Mouse (Mus musculus): ENCODE data around the gene Col16a1. TPM values are rescaled to one million over a fixed set of nuclear protein-coding genes. Genes with fewer than 3 reads are reported as not detected.

The Col16a1 gene
- polyA plus RNA-seq, 1 experiment from 2014 or later, result 50.1 TPM

DNA sequence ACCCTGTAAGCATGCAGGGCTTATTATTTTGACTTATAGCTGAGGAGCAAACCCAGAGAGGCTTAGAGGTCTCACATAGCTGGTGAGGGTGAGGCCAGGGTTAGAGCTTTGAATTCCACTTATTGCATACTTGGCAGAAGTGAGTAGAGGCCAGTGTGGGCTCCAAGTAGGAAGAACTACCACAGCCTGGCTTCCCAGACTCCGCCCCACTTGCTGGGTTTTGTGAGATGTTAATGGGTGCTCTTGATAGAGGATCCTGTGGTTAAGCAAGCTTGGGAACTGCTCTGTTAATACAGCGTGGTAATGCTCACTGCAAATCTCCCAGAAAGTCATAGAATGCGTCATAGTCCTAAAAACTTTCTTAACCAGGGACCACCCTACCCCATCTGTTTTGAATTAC, 61.3 kb downstream of the Col16a1 start:
- peak overlapping the region; percentile 81 for H3K4me2 ChIP-seq (ENCODE audit: low read depth, low read length)
- 78% methylated on average over 3 of the region's 3 CpGs for WGBS
- H3K9me3 ChIP-seq (ENCODE audit: control insufficient read depth, low read length), result no peaks in the 10 kb centered on the region
- no peaks in the 10 kb centered on the region for H3K36me3 ChIP-seq (ENCODE audit: control insufficient read depth, insufficient read depth, low read length)
- H3K4me3 ChIP-seq (ENCODE audit: low read length), result peak overlapping the region; percentile 82; the same call in 1 of the 2 replicates
- H3K4me1 ChIP-seq (replicated peaks; ENCODE audit: control insufficient read depth, insufficient read depth, low read length), result peaks cover 23% of the 10 kb centered on the region
- no peaks in the 10 kb centered on the region for H3K27me3 ChIP-seq (ENCODE audit: control insufficient read depth, insufficient read depth, low read depth, low read length)
- H3K9ac ChIP-seq (ENCODE audit: low read length), result no peak overlapping the region
- peak overlapping the region; percentile 95 for H3K27ac ChIP-seq (ENCODE audit: low read length)
- peak; percentile 23; the same call in 1 of the 2 replicates for ATAC-seq (ENCODE audit: low read depth)

DNA sequence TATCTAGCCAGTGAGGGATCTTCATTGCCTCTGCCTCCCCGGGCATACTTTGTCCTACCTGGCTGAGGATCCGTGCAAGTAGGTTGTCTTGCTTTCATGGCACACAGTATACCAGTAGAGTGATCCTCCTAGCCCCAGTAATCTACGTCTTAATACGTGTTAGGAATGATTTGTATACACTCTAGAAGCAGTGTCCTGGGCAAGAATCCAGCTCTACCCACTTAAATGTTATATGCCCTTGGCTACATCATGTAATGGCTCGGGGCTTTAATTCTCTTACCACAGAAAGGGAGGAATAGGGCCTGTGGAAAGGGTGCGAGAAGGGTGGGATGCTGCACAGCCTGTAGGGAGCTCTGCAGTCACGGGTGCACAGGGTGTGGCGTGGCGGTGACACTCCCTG, 62.0 kb downstream of the Col16a1 start:
- Histone ChIP-seq H3K36me3 (ENCODE audit: control insufficient read depth, insufficient read depth, low read length) (no peaks in the 10 kb centered on the region), H3K9me3 (ENCODE audit: control insufficient read depth, low read length) (no peaks in the 10 kb centered on the region), H3K4me1 (replicated peaks; ENCODE audit: control insufficient read depth, insufficient read depth, low read length) (peaks cover 23% of the 10 kb centered on the region), H3K4me3 (ENCODE audit: low read length) (no peak overlapping the region), H3K27ac (ENCODE audit: low read length) (peak overlapping the region; percentile 65; the same call in 1 of the 2 replicates), H3K27me3 (ENCODE audit: control insufficient read depth, insufficient read depth, low read depth, low read length) (no peaks in the 10 kb centered on the region), H3K9ac (ENCODE audit: low read length) (no peak overlapping the region), H3K4me2 (ENCODE audit: low read depth, low read length) (peak overlapping the region; percentile 15; the same call in 1 of the 2 replicates)
- WGBS, result 73% methylated on average over 9 of the region's 9 CpGs
- no peak for ATAC-seq (ENCODE audit: low read depth)

DNA sequence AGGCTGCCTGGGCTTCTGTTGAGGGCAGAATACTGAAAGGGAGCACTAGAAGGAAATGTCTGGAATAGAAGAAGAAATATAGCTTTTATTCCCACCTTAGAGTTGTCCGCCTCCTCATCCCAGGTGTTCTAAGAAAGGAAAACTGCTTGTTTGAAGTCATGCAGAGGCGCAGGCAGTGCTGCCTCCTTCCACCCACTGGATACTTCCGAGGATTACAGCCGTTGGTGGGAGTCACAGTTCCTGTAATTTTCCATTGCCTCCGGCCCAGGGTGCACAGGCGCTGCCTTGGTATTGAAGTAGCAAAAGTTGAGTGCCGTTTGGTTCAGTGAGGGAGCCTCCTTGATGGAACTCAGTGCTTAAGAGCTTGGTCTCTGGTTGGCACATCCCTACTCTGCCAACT, 62.5 kb downstream of the Col16a1 start:
- no peaks in the 10 kb centered on the region for H3K27me3 ChIP-seq (ENCODE audit: control insufficient read depth, insufficient read depth, low read depth, low read length)
- H3K4me3 ChIP-seq (ENCODE audit: low read length), result no peak overlapping the region
- H3K4me1 ChIP-seq (replicated peaks; ENCODE audit: control insufficient read depth, insufficient read depth, low read length), result peaks cover 23% of the 10 kb centered on the region
- peak overlapping the region; percentile 54; the same call in 1 of the 2 replicates for H3K27ac ChIP-seq (ENCODE audit: low read length)
- WGBS, result 82% methylated on average over 7 of the region's 7 CpGs
- H3K36me3 ChIP-seq (ENCODE audit: control insufficient read depth, insufficient read depth, low read length), result no peaks in the 10 kb centered on the region
- H3K9ac ChIP-seq (ENCODE audit: low read length), result no peak overlapping the region
- no peaks in the 10 kb centered on the region for H3K9me3 ChIP-seq (ENCODE audit: control insufficient read depth, low read length)
- H3K4me2 ChIP-seq (ENCODE audit: low read depth, low read length), result peak overlapping the region; percentile 15; the same call in 1 of the 2 replicates
- ATAC-seq (ENCODE audit: low read depth), result no peak

DNA sequence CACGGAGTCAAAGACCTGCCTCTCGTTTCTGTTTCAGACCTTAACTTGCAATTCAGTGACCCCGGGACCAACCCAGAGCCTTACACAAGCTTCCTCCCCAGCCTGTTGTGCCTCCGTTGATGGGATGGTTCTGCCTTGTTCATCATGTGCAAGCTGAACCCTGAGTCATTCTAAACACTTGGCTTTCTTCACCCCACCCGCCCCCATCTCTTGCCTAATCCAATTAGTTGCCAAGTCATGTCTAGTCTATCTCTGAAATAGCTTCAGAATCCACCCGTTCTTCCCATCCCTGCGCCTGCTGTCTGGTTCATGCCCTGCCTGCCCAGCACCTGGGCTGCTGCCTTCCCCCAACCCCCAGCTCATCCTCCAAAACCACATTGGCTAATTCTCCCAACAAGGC, 64.7 kb downstream of the Col16a1 start:
- H3K36me3 ChIP-seq (ENCODE audit: control insufficient read depth, insufficient read depth, low read length), result no peaks in the 10 kb centered on the region
- 62% methylated on average over 7 of the region's 7 CpGs for WGBS
- H3K27me3 ChIP-seq (ENCODE audit: control insufficient read depth, insufficient read depth, low read depth, low read length), result no peaks in the 10 kb centered on the region
- H3K4me2 ChIP-seq (ENCODE audit: low read depth, low read length), result no peak overlapping the region
- no peak overlapping the region for H3K4me3 ChIP-seq (ENCODE audit: low read length)
- peaks cover 23% of the 10 kb centered on the region for H3K4me1 ChIP-seq (replicated peaks; ENCODE audit: control insufficient read depth, insufficient read depth, low read length)
- H3K27ac ChIP-seq (ENCODE audit: low read length), result no peak overlapping the region
- no peaks in the 10 kb centered on the region for H3K9me3 ChIP-seq (ENCODE audit: control insufficient read depth, low read length)
- no peak overlapping the region for H3K9ac ChIP-seq (ENCODE audit: low read length)
- no peak for ATAC-seq (ENCODE audit: low read depth)

DNA sequence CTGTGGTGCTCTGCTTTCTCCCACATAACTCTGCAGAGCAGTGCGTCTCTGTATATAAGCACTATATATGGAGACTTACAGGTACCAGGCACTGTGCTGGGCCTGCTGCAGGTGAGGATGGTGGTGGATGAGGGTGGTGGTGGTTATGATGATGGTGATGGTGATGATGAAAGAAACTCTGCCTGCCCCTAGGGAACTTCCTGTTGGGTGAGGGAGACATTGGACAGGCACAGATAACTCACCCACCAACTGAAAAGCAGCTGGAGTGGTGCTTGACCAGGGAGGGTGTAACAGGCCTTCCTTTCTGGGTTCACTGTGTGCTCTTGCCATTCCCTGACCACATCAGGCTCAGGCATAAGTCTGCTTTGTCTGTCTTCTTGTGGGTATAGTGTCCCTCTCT, 65.1 kb downstream of the Col16a1 start:
- Histone ChIP-seq H3K27ac (ENCODE audit: low read length) (no peak overlapping the region), H3K4me2 (ENCODE audit: low read depth, low read length) (no peak overlapping the region), H3K9me3 (ENCODE audit: control insufficient read depth, low read length) (no peaks in the 10 kb centered on the region), H3K4me1 (replicated peaks; ENCODE audit: control insufficient read depth, insufficient read depth, low read length) (peaks cover 23% of the 10 kb centered on the region), H3K4me3 (ENCODE audit: low read length) (no peak overlapping the region), H3K36me3 (ENCODE audit: control insufficient read depth, insufficient read depth, low read length) (0 out of 2 replicates have a peak, but pooled peaks cover under 1% of the 10 kb centered on the region), H3K27me3 (ENCODE audit: control insufficient read depth, insufficient read depth, low read depth, low read length) (no peaks in the 10 kb centered on the region), H3K9ac (ENCODE audit: low read length) (no peak overlapping the region)
- 97% methylated on average over 1 of the region's 1 CpGs for WGBS
- no peak for ATAC-seq (ENCODE audit: low read depth)

DNA sequence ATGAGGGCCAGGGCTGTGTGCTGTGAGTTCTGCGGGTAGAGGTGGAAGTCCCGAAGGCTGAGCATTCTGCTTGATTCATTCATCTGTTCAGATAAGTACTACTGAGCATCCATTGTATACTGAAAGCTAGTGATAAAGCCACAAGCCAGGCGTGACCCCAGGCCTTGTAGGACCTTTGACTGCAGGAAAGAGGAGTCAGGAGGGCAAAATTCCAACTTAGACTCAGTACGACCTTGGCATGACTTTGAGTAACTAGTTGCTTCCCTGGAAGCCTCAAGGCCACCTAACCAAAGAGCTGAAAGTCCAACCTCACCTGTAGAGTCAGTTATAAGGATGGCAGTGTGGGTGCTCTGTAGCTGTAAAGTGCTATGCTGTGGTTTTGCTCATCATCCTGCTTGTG, 73.1 kb downstream of the Col16a1 start:
- H3K27ac ChIP-seq (ENCODE audit: low read length), result no peak overlapping the region; the same call in 1 of the 2 replicates
- peaks cover 13% of the 10 kb centered on the region for H3K4me1 ChIP-seq (replicated peaks; ENCODE audit: control insufficient read depth, insufficient read depth, low read length)
- H3K36me3 ChIP-seq (ENCODE audit: control insufficient read depth, insufficient read depth, low read length), result peaks cover 11% of the 10 kb centered on the region
- H3K9ac ChIP-seq (ENCODE audit: low read length), result no peak overlapping the region
- H3K9me3 ChIP-seq (ENCODE audit: control insufficient read depth, low read length), result no peaks in the 10 kb centered on the region
- H3K4me3 ChIP-seq (ENCODE audit: low read length), result no peak overlapping the region
- WGBS, result 78% methylated on average over 4 of the region's 4 CpGs
- ATAC-seq (ENCODE audit: low read depth), result no peak
- no peak overlapping the region for H3K4me2 ChIP-seq (ENCODE audit: low read depth, low read length)
- no peaks in the 10 kb centered on the region for H3K27me3 ChIP-seq (ENCODE audit: control insufficient read depth, insufficient read depth, low read depth, low read length)

DNA sequence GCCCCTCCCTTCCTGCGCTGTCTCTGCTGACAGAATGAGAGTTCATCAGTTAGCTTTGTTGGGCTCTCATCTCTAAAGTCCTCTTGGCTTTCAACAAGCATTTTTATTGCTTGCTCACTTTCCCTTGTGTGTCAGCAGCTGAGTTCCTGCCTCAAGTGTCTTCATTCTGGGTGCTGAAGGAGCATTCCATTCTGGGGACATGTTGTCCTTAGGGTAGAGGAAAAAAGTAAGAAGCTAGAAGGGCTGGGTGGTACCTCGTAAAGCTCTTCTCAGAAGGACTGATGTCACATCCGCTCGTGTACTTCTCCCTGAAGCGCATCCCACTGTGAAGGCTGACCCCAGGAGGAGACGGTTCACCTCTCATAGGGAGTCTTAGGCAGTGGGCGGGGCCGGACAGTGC, 73.9 kb downstream of the Col16a1 start:
- no peak for ATAC-seq (ENCODE audit: low read depth)
- 72% methylated on average over 8 of the region's 8 CpGs for WGBS

DNA sequence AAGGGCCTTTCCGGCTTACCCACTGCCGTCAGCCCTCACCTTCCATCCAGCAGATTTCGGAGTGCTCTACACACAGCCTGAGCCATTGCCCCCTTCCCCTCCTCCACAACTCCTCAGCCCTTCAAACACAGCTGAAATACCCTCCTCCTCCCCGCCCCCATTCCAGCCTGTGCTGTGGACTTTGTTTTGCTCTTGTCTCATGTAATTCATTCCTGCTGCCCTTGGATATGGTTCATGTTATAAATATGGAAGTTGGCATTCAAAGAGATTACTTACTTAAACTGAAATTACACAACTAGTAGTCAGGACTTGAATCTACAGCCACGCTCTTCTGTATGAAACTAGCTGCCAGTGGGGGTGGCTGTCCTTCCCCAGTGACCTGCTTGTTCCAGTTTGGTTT, 75.4 kb downstream of the Col16a1 start:
- peak overlapping the region; percentile 91 for H3K27ac ChIP-seq (ENCODE audit: low read length)
- no peaks in the 10 kb centered on the region for H3K27me3 ChIP-seq (ENCODE audit: control insufficient read depth, insufficient read depth, low read depth, low read length)
- H3K4me3 ChIP-seq (ENCODE audit: low read length), result no peak overlapping the region
- H3K4me2 ChIP-seq (ENCODE audit: low read depth, low read length), result no peak overlapping the region
- 65% methylated on average over 5 of the region's 5 CpGs for WGBS
- H3K9me3 ChIP-seq (ENCODE audit: control insufficient read depth, low read length), result no peaks in the 10 kb centered on the region
- no peak for ATAC-seq (ENCODE audit: low read depth)
- H3K36me3 ChIP-seq (ENCODE audit: control insufficient read depth, insufficient read depth, low read length), result peaks cover 26% of the 10 kb centered on the region
- peaks cover 15% of the 10 kb centered on the region for H3K4me1 ChIP-seq (replicated peaks; ENCODE audit: control insufficient read depth, insufficient read depth, low read length)
- H3K9ac ChIP-seq (ENCODE audit: low read length), result no peak overlapping the region

More for the DNA sequence above, 73.9 kb downstream of the Col16a1 start:
- Histone ChIP-seq H3K9me3 (ENCODE audit: control insufficient read depth, low read length) (no peaks in the 10 kb centered on the region), H3K4me3 (ENCODE audit: low read length) (no peak overlapping the region), H3K36me3 (ENCODE audit: control insufficient read depth, insufficient read depth, low read length) (peaks cover 18% of the 10 kb centered on the region), H3K27me3 (ENCODE audit: control insufficient read depth, insufficient read depth, low read depth, low read length) (no peaks in the 10 kb centered on the region), H3K9ac (ENCODE audit: low read length) (no peak overlapping the region), H3K4me1 (replicated peaks; ENCODE audit: control insufficient read depth, insufficient read depth, low read length) (peaks cover 15% of the 10 kb centered on the region), H3K27ac (ENCODE audit: low read length) (no peak overlapping the region), H3K4me2 (ENCODE audit: low read depth, low read length) (no peak overlapping the region)

DNA sequence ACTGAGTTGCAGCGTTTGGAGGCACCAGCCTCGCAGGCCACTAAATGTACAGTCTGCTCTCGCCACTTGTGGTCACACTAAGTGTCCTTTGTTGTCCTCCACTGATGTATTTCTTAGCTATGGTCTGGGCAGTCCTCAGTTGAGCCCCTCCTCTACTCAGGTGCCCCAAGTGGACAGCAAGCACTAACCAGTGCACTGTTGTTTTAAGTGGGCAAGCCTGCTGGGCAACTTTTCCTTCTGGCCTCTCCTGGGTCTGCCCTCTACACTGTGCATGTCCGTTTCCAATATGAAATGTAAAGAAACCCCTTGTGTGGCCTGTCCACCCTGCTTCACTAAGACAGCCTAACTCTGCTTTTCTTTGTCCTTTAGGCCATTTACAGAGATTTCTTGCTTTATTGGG, 76.5 kb downstream of the Col16a1 start:
- no peak overlapping the region for H3K4me2 ChIP-seq (ENCODE audit: low read depth, low read length)
- H3K27me3 ChIP-seq (ENCODE audit: control insufficient read depth, insufficient read depth, low read depth, low read length), result no peaks in the 10 kb centered on the region
- H3K4me3 ChIP-seq (ENCODE audit: low read length), result no peak overlapping the region
- ATAC-seq (ENCODE audit: low read depth), result peak; percentile 80
- H3K27ac ChIP-seq (ENCODE audit: low read length), result peak overlapping the region; percentile 91
- H3K36me3 ChIP-seq (ENCODE audit: control insufficient read depth, insufficient read depth, low read length), result peaks cover 26% of the 10 kb centered on the region
- no peaks in the 10 kb centered on the region for H3K9me3 ChIP-seq (ENCODE audit: control insufficient read depth, low read length)
- WGBS, result 57% methylated on average over 4 of the region's 4 CpGs
- H3K9ac ChIP-seq (ENCODE audit: low read length), result peak overlapping the region; percentile 34; the same call in 1 of the 2 replicates
- peaks cover 15% of the 10 kb centered on the region for H3K4me1 ChIP-seq (replicated peaks; ENCODE audit: control insufficient read depth, insufficient read depth, low read length)

DNA sequence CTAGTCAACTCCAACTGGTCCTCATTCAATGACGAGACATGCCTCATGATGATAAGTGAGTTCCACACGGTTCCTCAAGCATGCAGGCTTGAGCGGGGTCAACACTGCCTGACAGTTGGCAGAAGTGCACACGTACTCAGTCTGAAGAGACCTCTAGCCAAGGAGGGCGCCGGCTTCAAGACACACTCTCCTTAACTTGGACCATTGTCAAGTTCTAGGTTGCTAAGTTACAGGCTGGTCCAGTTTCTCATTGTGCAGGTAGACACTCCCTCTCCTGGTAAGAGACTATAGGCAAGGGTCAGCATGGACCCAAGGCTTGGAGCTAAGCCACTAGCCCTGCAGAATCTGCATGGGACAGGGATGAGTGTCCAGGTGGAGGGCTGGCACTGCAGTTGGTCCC, 77.5 kb downstream of the Col16a1 start:
- ATAC-seq (ENCODE audit: low read depth), result peak; percentile 73
- Histone ChIP-seq H3K4me1 (replicated peaks; ENCODE audit: control insufficient read depth, insufficient read depth, low read length) (peaks cover 15% of the 10 kb centered on the region), H3K4me2 (ENCODE audit: low read depth, low read length) (no peak overlapping the region), H3K9me3 (ENCODE audit: control insufficient read depth, low read length) (no peaks in the 10 kb centered on the region), H3K27me3 (ENCODE audit: control insufficient read depth, insufficient read depth, low read depth, low read length) (no peaks in the 10 kb centered on the region), H3K4me3 (ENCODE audit: low read length) (no peak overlapping the region), H3K36me3 (ENCODE audit: control insufficient read depth, insufficient read depth, low read length) (peaks cover 26% of the 10 kb centered on the region), H3K27ac (ENCODE audit: low read length) (peak overlapping the region; percentile 91), H3K9ac (ENCODE audit: low read length) (no peak overlapping the region)
- whole genome bisulfite sequencing, result 38% methylated on average over 6 of the region's 6 CpGs
